Mouse (Mus musculus): Measurements from ENCODE around the gene Mest. TPM values are rescaled to one million over a fixed set of nuclear protein-coding genes. Genes with fewer than 3 reads are reported as not detected.

Gene Mest
- polyA plus RNA-seq, 1 experiment from 2014 or later: 464 TPM

- H3K9me3 ChIP-seq (replicated peaks; ENCODE audit: control insufficient read depth, low read length): peaks cover 27% of the 10 kb centered on the region
- ATAC-seq (no peak), DNase-seq (ENCODE audit: low spot score) (no peak)
- H3K4me3 ChIP-seq (ENCODE audit: low read depth, low read length): no peak overlapping the region
- H3K4me2 ChIP-seq (ENCODE audit: low read length): peak overlapping the region; percentile 64
- WGBS: 47% methylated on average over 6 of the region's 6 CpGs
- H3K36me3 ChIP-seq (ENCODE audit: control insufficient read depth, insufficient read depth, low read length): no peaks in the 10 kb centered on the region
- H3K4me1 ChIP-seq (ENCODE audit: control insufficient read depth, insufficient read depth, low read length): peaks cover 11% of the 10 kb centered on the region
- H3K27ac ChIP-seq (ENCODE audit: low read depth, low read length): peak overlapping the region; percentile 87; the same call in 1 of the 2 replicates
- H3K27me3 ChIP-seq (replicated peaks; ENCODE audit: control insufficient read depth, insufficient read depth, low read length): no peaks in the 10 kb centered on the region
- peak overlapping the region; percentile 29; the same call in 1 of the 2 replicates for H3K9ac ChIP-seq (ENCODE audit: low read length)
Observed at GRCm38 (mm10) chr6:30734465-30734864, 11.1 kb downstream of the Mest start.

- H3K27me3 ChIP-seq (replicated peaks; ENCODE audit: control insufficient read depth, insufficient read depth, low read length): no peaks in the 10 kb centered on the region
- no peaks in the 10 kb centered on the region for H3K36me3 ChIP-seq (ENCODE audit: control insufficient read depth, insufficient read depth, low read length)
- H3K9ac ChIP-seq (ENCODE audit: low read length): peak overlapping the region; percentile 49
- no peak for DNase-seq (ENCODE audit: low spot score)
- H3K4me1 ChIP-seq (ENCODE audit: control insufficient read depth, insufficient read depth, low read length): peaks cover 7% of the 10 kb centered on the region
- peak overlapping the region; percentile 87 for H3K27ac ChIP-seq (ENCODE audit: low read depth, low read length)
- WGBS: 51% methylated on average over 22 of the region's 22 CpGs
- H3K4me3 ChIP-seq (ENCODE audit: low read depth, low read length): peak overlapping the region; percentile 11
- no peak for ATAC-seq
- H3K4me2 ChIP-seq (ENCODE audit: low read length): peak overlapping the region; percentile 64
- peaks cover 27% of the 10 kb centered on the region for H3K9me3 ChIP-seq (replicated peaks; ENCODE audit: control insufficient read depth, low read length)
Observed at GRCm38 (mm10) chr6:30734988-30735727, 11.8 kb downstream of the Mest start.

GRCm38 (mm10) chr6:30735728-30736371, 12.5 kb downstream of the Mest start:
- 48% methylated on average over 15 of the region's 15 CpGs for WGBS
- Histone ChIP-seq H3K9me3 (replicated peaks; ENCODE audit: control insufficient read depth, low read length) (peaks cover 27% of the 10 kb centered on the region), H3K4me2 (ENCODE audit: low read length) (peak overlapping the region; percentile 64), H3K9ac (ENCODE audit: low read length) (peak overlapping the region; percentile 49), H3K4me1 (ENCODE audit: control insufficient read depth, insufficient read depth, low read length) (peaks cover 7% of the 10 kb centered on the region), H3K4me3 (ENCODE audit: low read depth, low read length) (peak overlapping the region; percentile 11), H3K36me3 (ENCODE audit: control insufficient read depth, insufficient read depth, low read length) (peaks cover 4% of the 10 kb centered on the region; the same call in 1 of the 2 replicates), H3K27me3 (replicated peaks; ENCODE audit: control insufficient read depth, insufficient read depth, low read length) (no peaks in the 10 kb centered on the region), H3K27ac (ENCODE audit: low read depth, low read length) (peak overlapping the region; percentile 87)
- ATAC-seq: no peak
- peak; percentile 52 for DNase-seq (ENCODE audit: low spot score)

GRCm38 (mm10) chr6:30736372-30736762, 13.0 kb downstream of the Mest start:
- Histone ChIP-seq H3K27ac (ENCODE audit: low read depth, low read length) (peak overlapping the region; percentile 87), H3K36me3 (ENCODE audit: control insufficient read depth, insufficient read depth, low read length) (peaks cover 4% of the 10 kb centered on the region; the same call in 1 of the 2 replicates), H3K4me2 (ENCODE audit: low read length) (peak overlapping the region; percentile 64), H3K9ac (ENCODE audit: low read length) (peak overlapping the region; percentile 83; the same call in 1 of the 2 replicates), H3K9me3 (replicated peaks; ENCODE audit: control insufficient read depth, low read length) (peaks cover 27% of the 10 kb centered on the region), H3K27me3 (replicated peaks; ENCODE audit: control insufficient read depth, insufficient read depth, low read length) (no peaks in the 10 kb centered on the region), H3K4me3 (ENCODE audit: low read depth, low read length) (no peak overlapping the region), H3K4me1 (ENCODE audit: control insufficient read depth, insufficient read depth, low read length) (peaks cover 7% of the 10 kb centered on the region)
- DNase-seq (ENCODE audit: low spot score) (peak; percentile 65), ATAC-seq (peak; percentile 19)
- WGBS: 46% methylated on average over 13 of the region's 13 CpGs

- 52% methylated on average over 29 of the region's 29 CpGs for WGBS
- DNase-seq (ENCODE audit: low spot score): peak; percentile 91
- no peaks in the 10 kb centered on the region for H3K27me3 ChIP-seq (replicated peaks; ENCODE audit: control insufficient read depth, insufficient read depth, low read length)
- peaks cover 27% of the 10 kb centered on the region for H3K9me3 ChIP-seq (replicated peaks; ENCODE audit: control insufficient read depth, low read length)
- H3K4me2 ChIP-seq (ENCODE audit: low read length): peak overlapping the region; percentile 64
- peak overlapping the region; percentile 83 for H3K9ac ChIP-seq (ENCODE audit: low read length)
- peaks cover 7% of the 10 kb centered on the region for H3K4me1 ChIP-seq (ENCODE audit: control insufficient read depth, insufficient read depth, low read length)
- peak overlapping the region; percentile 87 for H3K27ac ChIP-seq (ENCODE audit: low read depth, low read length)
- peak overlapping the region; percentile 54 for H3K4me3 ChIP-seq (ENCODE audit: low read depth, low read length)
- H3K36me3 ChIP-seq (ENCODE audit: control insufficient read depth, insufficient read depth, low read length): peaks cover 6% of the 10 kb centered on the region; the same call in 1 of the 2 replicates
- ATAC-seq: peak; percentile 76
Observed at GRCm38 (mm10) chr6:30736864-30737547, 13.7 kb downstream of the Mest start.

- Histone ChIP-seq H3K4me1 (ENCODE audit: control insufficient read depth, insufficient read depth, low read length) (peaks cover 7% of the 10 kb centered on the region), H3K27me3 (replicated peaks; ENCODE audit: control insufficient read depth, insufficient read depth, low read length) (no peaks in the 10 kb centered on the region), H3K4me2 (ENCODE audit: low read length) (peak overlapping the region; percentile 64), H3K4me3 (ENCODE audit: low read depth, low read length) (peak overlapping the region; percentile 54), H3K36me3 (ENCODE audit: control insufficient read depth, insufficient read depth, low read length) (peaks cover 13% of the 10 kb centered on the region), H3K9me3 (replicated peaks; ENCODE audit: control insufficient read depth, low read length) (peaks cover 27% of the 10 kb centered on the region), H3K9ac (ENCODE audit: low read length) (peak overlapping the region; percentile 83), H3K27ac (ENCODE audit: low read depth, low read length) (peak overlapping the region; percentile 87)
- ATAC-seq: peak; percentile 77
- WGBS: 54% methylated on average over 63 of the region's 66 CpGs
- DNase-seq (ENCODE audit: low spot score): peak; percentile 86
Observed at GRCm38 (mm10) chr6:30737548-30738463, 14.5 kb downstream of the Mest start.

- Histone ChIP-seq H3K27me3 (replicated peaks; ENCODE audit: control insufficient read depth, insufficient read depth, low read length) (no peaks in the 10 kb centered on the region), H3K36me3 (ENCODE audit: control insufficient read depth, insufficient read depth, low read length) (peaks cover 19% of the 10 kb centered on the region), H3K4me1 (ENCODE audit: control insufficient read depth, insufficient read depth, low read length) (peaks cover 5% of the 10 kb centered on the region; the same call in 1 of the 2 replicates), H3K9me3 (replicated peaks; ENCODE audit: control insufficient read depth, low read length) (peaks cover 27% of the 10 kb centered on the region), H3K4me3 (ENCODE audit: low read depth, low read length) (peak overlapping the region; percentile 54), H3K4me2 (ENCODE audit: low read length) (peak overlapping the region; percentile 64), H3K27ac (ENCODE audit: low read depth, low read length) (peak overlapping the region; percentile 87; the same call in 1 of the 2 replicates), H3K9ac (ENCODE audit: low read length) (peak overlapping the region; percentile 83)
- ATAC-seq: no peak
- no peak for DNase-seq (ENCODE audit: low spot score)
- WGBS: 56% methylated on average over 20 of the region's 20 CpGs
Observed at GRCm38 (mm10) chr6:30738464-30739006, 15.2 kb downstream of the Mest start.

Measured in forebrain, embryonic 14.5 days (tissue).